Mouse (Mus musculus): ENCODE measurements at regions not wholly inside any gene's neighbourhood (a gene's known extent, or its start where the extent isn't known, plus 50 kb on each side); places are given as distances from the start of the nearest gene placed in this dataset.

DNA sequence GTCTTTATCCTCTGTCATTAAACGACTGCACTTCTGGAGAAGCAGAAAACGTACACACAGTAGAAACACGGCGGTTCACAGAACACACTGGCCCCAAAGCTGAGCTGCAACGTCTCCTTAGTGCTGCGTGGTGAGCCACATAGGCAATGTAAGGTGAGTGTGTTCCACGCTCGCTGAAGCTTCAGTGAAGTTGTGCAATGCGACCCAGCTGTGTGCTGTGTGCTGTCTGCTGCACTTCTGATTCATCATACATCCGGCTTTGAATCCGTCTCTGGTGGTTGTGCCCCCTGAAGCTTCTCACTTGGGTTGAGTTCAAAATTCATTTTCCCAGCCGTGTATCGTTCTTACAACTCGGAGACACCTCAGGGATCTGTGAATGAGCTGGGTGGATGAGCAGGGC, 250.6 kb downstream of the Uaca start:
- no peak for DNase-seq (ENCODE audit: low read depth, low spot score)

DNA sequence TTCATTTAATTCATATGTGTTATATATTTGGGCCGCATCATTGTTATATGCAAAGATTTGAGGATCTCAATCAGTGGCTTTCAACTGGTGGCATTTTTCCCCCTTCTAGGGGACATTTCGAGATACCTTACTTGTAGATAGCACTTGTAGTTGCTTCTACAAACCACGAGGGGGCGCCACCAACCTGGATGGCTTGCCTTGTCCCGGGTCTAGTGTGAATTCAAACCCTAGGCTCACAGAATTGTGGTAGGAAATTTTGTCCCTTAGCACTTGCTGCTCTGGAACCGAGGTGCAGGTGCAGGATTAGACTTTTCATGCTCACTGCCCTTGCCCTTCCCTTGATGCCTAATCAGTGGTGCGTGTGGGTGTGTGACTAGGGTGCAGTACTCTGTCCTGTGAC, 252.2 kb downstream of the Uaca start:
- DNase-seq (ENCODE audit: low read depth, low spot score) = peak; percentile 64

DNA sequence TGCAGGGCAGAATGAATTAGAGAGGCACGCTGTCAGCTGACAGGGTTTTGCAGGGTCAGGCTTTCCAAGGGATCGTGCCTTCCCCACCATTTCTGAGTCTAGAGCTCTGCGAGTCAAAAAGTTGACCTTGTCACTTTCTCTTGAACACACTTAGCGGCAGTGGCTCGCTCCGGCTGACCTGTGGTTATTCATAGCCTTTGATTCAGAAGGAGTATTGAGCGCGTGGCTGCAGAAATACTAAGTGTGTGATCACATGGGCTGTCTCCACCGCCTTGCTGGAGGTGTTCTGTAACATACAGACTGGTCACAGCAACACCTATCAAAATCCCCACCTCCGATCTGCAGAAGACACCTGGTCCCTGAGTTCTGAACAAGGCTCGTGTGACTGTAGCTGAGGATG, 252.9 kb downstream of the Uaca start:
- DNase-seq (ENCODE audit: low read depth, low spot score) = no peak

DNA sequence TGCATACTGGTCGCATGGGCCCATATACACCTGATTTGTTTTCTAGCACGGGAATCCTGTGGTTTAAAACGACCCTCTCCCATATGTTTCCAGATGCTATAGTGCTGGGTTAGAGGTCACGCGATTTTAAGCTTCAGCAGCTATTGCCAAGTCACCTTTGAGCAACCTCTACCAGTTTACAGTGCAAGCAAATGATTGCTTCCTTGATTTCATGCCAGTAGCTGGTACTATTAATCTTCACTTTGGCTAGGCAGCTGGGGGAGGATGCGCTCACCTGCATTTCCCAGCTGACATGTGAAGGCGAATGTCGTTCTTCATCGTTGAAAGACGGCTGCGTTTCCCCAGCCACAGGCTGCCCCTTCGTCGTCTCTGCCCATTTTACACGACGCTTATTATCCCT, 254.2 kb downstream of the Uaca start:
- no peak for DNase-seq (ENCODE audit: low read depth, low spot score)

DNA sequence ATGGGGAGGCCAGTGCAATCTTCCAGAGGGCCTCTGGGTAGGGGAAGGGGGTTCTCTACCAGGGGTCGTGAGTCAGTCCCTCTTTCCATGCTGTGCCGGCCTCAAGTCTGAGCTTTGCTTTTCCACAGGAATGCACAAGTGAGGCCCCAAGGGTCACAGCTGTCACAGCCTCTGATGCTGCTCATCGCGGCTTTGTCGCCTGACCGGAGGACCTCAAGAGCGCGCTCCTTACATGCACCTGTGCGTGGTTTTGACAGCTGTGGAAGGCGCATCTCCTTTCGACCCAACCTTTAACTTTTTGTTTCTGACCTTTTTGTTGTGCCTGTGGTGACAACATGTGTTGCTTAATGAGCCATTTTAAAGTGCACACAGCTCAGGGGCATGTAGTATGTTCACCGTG, 258.3 kb downstream of the Uaca start:
- DNase-seq (ENCODE audit: low read depth, low spot score) = no peak

DNA sequence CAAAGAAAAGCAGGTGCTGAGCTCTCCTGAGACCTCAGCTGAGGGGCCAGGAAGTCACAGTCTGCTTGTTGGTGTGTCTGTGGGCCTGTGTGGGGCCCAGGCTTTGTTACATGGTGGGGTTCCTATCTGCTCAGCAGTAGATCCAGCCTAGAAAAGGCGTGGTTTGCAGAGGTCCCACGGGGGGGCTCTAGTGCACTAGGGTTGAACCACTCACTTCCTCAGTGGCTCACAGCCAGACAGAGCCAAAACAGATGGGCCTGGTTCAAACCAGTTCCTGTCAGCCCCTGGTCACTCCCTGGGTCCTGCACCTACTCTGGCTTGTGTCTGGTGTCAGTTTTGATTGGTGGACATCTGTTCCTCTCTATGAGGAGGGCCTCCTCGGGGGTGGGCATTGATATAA, 260.1 kb downstream of the Uaca start:
- DNase-seq (ENCODE audit: low read depth, low spot score) = peak; percentile 77

DNA sequence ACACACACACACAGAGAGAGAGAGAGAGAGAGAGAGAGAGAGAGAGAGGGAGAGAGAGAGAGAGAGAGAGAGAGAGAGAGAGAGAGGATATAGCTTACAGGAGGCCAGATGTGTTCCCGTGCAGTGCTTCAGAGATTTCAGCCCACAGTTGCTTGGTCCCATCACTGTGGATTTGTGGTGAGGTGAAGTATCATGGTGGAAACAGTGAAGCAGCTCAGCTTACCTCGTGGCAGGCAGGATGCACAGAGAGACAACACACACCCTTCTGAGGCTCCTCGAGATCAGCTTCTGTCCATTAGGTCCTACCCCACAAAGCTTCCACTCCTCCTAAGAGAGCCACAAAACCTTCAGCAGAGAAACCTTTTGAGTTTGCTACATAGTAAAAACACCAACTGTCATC, 261.1 kb downstream of the Uaca start:
- DNase-seq (ENCODE audit: low read depth, low spot score) = peak; percentile 51

DNA sequence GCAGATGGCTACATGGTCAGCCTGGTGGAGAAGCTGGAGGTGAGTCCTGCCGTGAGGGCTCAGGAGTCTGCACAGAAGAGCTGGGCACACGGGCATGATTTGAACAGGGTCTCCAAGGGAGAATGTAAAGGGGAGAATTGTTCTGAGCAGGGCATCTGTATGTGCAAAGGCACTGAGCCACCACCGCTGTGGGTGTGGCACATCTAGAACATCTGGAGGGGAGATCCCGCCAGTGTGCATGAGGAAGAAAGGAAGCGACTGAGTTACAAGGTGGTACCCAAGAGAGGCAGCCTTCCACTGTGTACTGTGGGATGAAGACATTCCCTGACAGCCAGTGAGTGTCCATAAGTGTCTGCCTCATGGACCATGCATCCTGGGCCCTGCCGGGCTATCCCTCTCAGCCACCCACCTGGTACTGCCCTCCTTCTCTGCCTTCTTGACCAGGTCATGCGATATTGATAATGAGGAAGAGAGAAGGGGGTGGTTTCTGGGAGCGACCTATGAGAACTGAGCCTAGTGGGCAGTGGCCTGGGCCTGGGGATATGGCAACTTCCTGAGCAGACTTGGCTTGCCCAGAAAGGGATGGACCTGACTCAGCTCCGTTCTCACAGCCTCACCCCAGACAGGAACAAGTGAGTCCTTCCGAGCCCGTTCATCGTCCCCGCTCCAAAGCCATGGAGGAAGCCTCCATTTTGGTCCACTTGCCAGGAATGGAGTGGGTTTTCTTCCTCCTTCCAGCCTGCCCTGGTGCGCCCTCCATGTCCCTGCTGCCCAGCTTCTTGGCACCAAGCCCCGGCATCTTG, 261.8 kb downstream of the Uaca start:
- peak; percentile 20 for DNase-seq (ENCODE audit: low read depth, low spot score)

DNA sequence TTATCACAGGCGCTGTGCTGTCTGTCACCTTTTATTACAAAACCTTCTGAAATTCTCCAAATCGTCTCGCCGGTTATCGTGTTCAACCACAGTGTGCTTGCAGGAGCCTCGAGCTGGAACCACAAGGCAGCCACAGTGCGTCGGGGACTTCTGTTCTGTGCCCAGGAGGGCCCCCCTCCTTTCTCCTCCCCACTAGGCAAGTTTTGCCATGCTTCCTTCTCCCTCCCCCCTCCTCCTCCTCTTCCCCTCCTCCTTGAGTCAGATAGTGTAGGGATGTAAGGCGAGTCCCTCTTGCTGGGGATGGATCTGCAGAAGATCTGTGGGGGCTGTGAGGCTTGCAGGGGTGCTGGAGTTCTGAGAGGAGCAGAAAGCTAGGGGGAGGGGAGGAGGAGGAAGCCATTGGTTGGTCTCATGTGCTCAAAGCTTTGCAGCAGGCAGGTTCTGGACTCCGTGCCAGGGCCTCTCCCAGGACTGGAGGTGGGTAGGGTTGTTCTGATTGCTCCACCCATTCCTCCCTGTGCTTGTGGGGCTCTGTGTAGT, 262.5 kb downstream of the Uaca start:
- DNase-seq (ENCODE audit: low read depth, low spot score) = peak; percentile 75

DNA sequence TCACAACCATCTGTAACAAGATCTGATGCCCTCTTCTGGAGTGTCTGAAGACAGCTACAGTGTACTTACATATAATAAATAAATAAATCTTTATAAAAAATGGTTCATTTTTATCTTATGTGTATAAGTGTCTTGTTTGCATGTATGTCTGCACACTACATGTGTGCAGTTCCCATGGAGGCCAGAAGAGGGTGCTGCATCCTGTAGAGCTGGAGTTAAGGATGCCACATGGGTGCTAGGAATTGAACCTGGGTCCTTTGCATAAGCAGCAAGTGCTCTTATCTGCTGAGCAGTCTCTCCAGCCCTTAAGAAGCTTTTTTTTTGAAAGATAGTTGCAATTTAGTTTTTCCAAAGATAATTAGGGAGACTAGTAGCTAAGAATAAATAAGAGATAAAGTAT, 264.9 kb downstream of the Uaca start:
- no peak for DNase-seq (ENCODE audit: low read depth, low spot score)

DNA sequence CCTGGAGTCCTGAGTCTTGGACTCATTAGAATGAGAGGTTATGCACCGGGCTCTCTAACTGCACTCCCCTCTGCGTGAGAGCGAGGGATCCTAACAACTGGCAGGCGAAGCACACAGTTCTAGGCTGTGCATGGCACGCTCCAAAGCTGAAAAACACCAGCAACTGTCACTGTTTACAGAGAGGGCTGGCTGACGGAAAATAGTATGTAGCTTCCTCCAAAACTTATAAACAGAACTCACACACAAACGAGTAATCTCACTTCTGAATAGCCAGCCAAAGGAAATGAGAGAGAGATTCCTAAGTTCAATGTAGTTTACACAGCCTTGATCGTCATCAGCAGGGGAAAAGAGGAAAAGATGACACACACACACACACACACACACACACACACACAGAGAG, 266.6 kb downstream of the Uaca start:
- DNase-seq (ENCODE audit: low read depth, low spot score) = no peak

DNA sequence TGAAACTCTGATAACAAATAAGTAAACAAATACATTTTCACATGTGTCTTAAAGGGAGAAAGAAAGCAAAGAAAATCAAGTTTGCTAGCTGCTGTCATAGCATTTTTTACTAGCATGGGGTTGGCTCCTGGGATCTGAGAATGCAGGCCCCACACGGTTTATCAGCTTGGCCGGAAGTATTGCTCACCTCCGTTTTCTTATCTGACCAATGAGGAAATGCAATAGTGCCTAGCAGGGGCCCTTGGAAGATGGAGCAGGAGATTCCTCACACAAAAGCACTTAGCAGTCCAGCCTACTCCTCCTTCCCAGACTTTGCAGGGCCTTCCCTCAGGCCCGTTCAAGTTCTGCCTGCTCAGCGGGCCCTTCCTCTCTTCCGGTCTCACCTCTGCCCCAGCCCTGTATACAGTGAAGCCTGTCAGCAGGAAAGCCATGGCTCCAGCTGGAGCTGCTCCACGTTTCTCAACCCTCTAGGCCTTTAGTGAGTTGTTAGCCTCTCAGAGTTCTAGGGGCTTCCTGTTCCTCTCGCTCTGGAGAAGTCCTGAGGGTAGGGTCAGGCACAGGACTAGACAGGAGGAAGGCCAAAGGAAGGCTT, 270.5 kb downstream of the Uaca start:
- DNase-seq (ENCODE audit: low read depth, low spot score) = no peak

DNA sequence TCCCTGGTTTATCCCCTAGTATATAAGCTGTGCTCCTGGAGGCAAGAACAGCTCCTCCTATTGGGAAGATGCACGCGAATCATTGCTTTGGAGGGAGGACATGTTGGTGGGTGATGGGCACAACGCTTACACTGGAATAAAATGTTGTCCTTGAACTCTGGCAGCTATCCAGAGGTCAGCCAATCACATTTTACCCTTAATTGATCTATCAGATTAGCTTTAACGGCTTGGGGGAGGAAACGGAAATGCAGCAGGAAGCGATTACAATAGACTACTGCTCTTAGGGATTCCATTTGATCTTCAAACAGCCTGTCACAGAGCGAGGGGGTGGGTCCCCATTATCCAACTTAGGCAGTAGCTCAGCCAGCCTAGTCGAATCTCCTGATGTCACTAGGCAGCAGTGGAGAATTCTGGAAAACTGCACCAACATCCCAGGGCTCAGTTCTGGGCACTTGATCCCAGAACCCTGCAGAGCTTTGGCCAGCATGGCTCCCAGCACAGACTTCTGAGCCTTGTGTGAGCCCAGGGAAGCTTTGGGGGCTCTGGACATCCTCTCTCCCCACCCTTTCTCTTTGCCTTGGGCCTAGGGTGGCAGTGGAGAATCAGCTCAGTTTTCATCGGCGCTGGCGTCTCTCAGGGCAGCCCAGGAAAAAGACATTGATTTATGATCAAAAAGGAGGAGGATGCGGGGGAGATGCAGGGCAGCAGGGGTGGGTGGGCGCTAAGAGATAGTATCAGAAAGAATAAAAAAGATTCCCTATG, 275.4 kb downstream of the Uaca start:
- DNase-seq (ENCODE audit: low read depth, low spot score) = peak; percentile 44

DNA sequence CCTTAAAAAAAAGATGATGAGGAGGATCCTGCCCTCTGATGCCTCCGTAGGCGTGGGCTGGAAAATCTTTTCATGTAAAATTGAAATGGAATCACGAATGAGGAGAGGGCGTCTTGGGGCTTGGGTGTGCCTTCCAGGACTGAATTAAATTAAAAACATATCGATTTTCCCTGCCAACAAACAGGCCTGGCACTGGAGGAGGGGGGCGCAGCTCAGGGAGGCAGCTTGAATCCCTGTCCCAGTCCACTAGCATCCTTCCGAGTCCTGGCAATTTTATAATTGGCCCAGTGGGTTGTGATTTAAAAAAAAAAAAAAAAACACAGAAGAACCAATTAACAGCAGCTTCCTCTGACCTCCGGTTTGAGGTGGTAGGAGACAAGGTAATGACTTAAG, 276.0 kb downstream of the Uaca start:
- no peak for DNase-seq (ENCODE audit: low read depth, low spot score)

DNA sequence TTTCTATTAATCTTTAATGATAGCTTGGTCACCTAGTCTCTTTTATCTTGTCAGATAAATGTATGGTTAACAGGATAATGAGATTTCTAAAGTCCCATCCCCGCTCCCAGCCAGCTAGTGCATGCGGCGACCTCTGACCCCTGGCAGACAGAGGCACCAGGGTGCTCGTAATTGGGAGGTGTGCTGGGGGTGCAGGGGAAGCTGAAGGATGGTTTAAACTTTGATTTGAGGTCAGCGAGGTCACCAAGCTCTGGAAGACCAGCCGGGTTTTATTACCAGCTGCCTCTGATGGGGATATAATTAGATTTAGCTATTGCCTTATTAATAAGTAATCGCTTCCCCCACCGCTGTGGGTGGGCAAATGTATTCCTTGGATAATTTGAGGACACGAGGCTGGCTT, 276.5 kb downstream of the Uaca start:
- no peak for DNase-seq (ENCODE audit: low read depth, low spot score)

DNA sequence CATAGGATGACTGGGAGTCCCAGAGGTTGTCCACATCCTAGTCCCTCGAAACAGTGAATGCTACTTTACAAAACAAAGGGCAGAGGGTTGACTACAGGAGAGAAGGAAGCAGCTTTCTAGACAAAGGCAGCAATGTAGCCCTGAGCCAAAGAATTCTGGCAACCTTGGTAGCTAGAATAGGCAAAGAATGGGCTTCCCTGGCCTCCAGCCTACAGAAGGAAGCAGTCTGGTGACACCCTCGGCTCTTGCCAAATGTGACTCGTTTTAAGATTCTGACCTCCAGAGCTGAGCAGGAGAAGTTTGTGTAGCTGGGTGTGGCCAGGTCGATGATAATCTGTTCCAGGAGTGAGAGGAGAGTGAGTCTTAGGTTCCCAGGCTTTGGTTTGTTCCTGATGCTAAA, 279.1 kb downstream of the Uaca start:
- DNase-seq (ENCODE audit: low read depth, low spot score) = no peak

DNA sequence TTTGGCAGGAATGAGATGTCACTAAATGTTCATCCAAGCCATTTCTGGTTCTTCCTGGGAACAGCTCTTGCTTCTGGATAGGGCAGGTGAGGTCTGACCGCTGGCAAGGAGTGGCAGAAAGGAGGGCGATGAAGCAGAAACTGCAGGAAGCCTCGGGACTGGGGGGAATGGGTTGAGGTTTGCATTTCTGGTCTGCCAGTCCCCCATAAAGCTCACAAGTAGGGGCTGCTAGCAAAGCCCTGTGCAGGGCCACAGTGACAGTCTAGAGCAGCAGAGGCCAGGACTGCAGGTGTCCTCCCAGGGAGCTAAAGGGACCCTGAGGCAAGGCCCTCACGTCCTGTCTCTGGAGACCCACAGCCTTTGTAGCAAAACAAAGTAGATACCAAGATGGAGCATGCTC, 280.7 kb downstream of the Uaca start:
- no peak for DNase-seq (ENCODE audit: low read depth, low spot score)

DNA sequence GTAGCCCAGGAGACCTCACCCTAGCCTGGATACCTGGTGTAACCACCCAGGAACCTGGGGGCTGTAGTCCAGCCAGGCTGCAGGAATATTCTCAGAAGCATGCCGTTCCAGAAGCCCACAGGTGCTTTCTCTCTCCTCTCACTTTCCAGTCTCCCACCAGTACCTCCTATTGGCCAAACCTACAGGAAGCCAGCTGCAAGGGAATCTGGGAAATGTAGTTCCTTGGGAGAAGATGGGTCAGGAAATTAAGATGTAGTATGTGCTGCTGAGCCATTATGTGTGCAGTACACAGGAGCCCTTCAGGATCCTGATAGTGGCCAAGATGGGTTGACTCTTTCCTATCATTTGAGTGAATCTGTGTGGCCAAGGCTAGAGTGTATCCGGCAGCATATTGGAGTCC, 282.8 kb downstream of the Uaca start:
- no peak for DNase-seq (ENCODE audit: low read depth, low spot score)

DNA sequence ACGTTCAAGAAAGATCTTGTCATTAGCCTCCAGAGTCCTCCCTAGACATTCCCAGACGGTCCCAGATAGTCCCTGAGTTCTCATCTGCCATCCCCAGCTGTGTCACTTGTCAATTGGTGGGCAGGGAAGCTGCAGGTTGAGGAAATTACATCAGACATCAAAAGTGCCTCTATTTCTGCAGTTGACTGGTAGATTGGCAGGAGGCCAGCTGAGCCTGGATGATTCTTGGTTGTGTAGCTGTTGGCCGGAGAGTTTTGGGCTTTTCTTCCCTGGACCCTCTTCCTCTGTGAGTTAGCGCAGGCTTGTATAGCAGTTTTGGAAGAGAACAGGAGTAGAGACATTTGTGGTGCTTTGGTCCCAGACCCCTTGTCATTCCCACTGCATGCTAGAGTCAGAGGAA, 283.5 kb downstream of the Uaca start:
- DNase-seq (ENCODE audit: low read depth, low spot score) = no peak

DNA sequence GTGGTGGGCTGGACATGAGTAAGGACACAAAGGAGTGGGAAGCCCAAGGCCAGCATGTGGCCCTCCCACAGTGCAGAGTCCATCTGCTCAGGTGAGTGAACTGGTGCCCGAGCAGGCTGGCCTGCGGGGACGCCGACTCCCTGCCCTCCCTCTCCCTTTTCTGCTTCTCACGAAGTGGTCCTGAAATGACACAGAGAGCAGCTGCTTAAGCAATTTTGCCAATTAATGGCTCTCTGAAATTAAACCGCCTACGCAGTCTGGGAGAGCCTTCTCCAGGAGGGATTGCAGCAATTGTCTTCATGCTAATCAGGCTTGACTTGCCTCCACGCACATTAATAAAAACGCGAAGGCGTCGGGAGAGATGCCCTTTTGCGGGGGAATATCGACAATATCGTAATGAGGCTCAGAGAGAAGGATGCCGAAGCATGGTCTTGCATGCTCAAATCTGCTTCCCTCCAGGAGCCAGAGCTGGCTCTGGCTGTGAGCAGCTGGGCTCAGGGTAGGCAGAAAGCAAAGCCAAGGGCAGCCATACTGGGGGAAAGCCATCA, 287.2 kb downstream of the Uaca start:
- no peak for DNase-seq (ENCODE audit: low read depth, low spot score)

DNA sequence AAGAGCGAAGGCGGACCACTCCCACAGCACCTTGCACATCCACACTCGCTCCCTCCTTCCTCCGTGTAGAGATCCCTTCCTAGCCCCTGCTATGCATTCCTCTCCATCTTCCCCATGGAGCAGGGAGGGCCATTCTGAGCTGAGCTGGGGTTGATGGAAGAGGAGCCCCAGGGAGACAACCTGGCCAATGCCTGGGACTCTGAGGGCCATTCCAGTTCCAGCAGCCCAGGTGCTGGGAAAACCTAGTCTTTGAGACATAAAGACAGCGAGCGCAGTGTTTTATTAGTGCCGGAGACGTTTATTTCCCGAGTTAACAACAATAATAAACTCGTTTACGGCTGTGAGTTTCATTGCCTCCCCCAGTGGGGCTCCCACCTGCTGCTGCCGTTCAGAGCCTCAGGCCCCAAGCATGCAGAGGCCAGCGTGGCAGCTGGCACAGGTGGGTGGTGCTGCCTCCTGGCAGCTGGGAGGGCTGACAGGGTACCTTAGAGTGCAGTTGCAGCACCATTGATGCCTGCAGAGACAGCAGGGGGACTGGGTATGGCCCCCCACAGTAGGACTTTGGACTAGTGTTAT, 287.4 kb upstream of the Tle3 start:
- DNase-seq (ENCODE audit: low read depth, low spot score) = no peak

DNA sequence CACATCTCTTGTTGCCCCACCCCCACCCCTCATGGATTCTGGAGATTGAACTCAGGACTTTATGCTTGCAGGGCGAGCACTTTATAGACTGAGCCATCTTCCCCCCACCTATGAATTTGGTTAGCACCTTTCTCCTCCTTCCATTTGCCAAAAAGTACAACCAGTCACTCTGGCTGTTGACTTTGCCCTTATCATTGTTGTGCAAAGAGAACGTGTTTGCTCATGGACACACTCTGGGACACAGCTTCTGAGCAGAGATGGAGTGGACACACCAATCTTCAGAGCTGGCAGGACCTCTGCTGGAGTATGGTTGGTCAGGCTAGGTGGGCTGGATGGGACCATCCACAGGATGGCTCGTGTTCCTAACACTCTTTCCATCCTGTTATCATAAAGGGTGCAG, 285.1 kb upstream of the Tle3 start:
- no peak for DNase-seq (ENCODE audit: low read depth, low spot score)
